Mouse (Mus musculus) monocyte, adult 5-6 weeks (primary cell): ENCODE data around the gene Calm3. TPM values are rescaled to one million over a fixed set of nuclear protein-coding genes. Genes with fewer than 3 reads are reported as not detected.
A peak's percentile ranks its signal among the peaks of the same experiment; 100 is the strongest.

Experiments used
- ATAC-seq: fragments of 153-309, 156-312 bp; replicated peaks from 2 replicates; pipeline ENCODE4 v1.8.0; 2017; ENCODE audit warnings: mild to moderate bottlenecking; ENCODE audit not compliant: low TSS enrichment, insufficient number of reproducible peaks, severe bottlenecking, poor library complexity, low FRiP score
- total RNA-seq: library from RNA; stranded (forward); fragments of 200-1000, 200-491, 200-594 nt; gene quantifications from 3 replicates; pipeline ENCODE4 v1.2.3, GENCODE M21; 2017

The Calm3 gene
- total RNA-seq, 1 experiment from 2014 or later, result 298 TPM

- ATAC-seq, result no peak
Measured at GRCm38 (mm10) chr7:16900526-16900925, 23.4 kb downstream of the Calm3 start.

- ATAC-seq, result no peak
Measured at GRCm38 (mm10) chr7:16895511-16895910, 28.4 kb downstream of the Calm3 start.

- peak; percentile 74 for ATAC-seq
Measured at GRCm38 (mm10) chr7:16895000-16895399, 28.9 kb downstream of the Calm3 start.

DNA sequence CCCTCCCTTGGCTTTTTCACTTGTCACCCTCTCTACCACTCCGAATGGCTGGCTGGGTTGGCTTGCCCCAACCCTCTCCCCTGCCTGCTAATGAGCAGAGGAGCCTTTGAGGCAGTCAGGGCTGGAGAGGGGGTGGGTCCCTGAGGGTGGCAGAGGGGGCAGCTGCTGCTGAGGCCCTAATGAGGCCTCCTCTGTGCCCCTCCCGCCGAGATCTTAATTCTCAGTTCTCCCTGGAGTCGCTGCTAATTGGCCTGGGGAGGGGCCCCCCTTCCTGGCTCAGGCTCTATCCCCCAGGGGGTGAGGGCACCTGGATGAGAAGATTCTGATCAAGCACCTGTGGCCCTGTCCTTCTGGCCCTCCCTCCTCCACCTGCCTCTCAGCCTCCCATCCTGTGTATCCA lies 29.6 kb downstream of the Calm3 start:
- no peak for ATAC-seq

GRCm38 (mm10) chr7:16893612-16894011 lies 30.3 kb downstream of the Calm3 start:
- ATAC-seq, result no peak

GRCm38 (mm10) chr7:16892352-16892730 lies 31.6 kb downstream of the Calm3 start:
- ATAC-seq, result no peak

DNA sequence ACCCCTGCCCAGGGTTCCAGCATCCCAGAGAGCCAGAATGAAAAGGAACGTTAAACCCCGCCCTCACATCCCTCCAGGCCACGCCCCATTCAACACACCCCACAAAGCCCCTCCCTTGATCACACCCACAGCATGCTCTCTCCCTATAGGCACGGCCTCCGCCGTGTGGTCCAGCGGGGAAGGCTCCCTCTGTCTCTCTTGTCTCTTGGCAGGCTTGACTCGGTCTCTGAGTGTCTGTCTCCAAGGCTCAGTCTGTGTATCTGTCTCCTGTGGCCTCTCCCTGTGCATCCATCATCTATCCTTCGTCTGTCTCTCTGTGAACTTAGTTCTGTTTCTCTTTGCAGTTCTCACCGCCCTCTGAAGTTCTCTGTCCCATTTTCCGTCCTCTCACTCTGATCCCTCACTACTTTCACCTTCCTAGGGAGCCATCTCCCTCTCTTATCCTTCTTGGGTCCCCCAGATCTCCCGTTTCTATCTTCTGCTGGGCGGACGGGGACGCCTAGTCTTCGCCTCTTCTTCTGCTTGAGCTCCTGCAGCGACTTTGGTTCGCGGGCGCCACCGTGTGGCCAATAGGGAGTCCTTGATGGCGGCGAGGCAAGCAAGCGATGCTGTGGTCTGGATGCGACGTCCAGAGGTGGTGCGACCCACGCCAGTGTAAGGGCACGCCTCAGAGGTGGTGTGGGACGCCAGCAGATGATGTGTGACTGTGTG lies 32.1 kb downstream of the Calm3 start, which contains the start of gene Gng8:
Gene Gng8, plus strand, starts transcription at position 146 of the 711 bp plus-strand sequence.
- ATAC-seq, result peak; percentile 80

DNA sequence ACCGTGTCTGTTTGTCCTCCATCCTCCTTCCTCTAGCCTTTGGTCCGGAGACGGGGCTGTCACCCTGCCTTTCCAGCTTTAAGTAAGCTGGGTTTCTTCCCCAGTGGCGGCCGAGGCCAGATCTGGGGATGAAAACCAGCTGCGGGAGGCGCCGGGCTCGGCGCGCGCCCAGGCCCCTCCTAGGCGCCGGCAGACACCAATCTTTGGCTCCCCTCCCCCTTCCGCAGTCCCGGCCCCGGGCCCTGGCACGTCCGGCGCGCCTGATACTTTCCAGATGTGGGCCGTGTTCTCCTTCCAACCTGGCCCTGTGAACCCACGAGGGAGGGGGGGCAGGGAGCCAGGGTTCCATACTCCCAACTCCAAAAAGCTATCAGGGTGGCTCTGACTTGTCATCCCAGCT lies 33.0 kb downstream of the Calm3 start:
- no peak for ATAC-seq

DNA sequence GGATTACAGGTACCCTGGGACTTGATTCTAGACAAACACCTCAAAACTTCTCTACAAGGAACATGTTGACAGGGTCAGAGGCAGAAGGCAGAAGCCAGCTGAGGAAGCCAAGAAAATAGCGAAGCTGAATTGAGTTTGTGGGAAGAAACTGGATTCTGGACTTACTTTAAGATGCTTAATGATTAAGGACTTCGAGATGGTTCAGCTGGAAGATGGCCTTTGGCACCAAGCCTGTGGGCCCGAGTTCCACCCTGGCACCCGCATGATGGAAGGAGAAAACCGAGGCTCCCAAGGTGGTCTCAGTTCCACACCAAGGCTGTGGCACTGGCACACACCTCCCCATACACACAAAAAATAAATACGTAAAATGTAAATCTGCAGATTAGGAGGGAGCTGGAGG lies 33.4 kb downstream of the Calm3 start:
- ATAC-seq, result no peak

- ATAC-seq, result no peak
Measured at GRCm38 (mm10) chr7:16885905-16886304, 38.0 kb downstream of the Calm3 start.

- ATAC-seq, result no peak
Measured at GRCm38 (mm10) chr7:16885271-16885776, 38.6 kb downstream of the Calm3 start.

- no peak for ATAC-seq
Measured at GRCm38 (mm10) chr7:16884334-16884733, 39.6 kb downstream of the Calm3 start.

GRCm38 (mm10) chr7:16883162-16883561 lies 40.8 kb downstream of the Calm3 start:
- ATAC-seq, result no peak

GRCm38 (mm10) chr7:16880615-16881014 lies 43.3 kb downstream of the Calm3 start:
- no peak for ATAC-seq

GRCm38 (mm10) chr7:16879796-16880547 lies 43.9 kb downstream of the Calm3 start:
- no peak for ATAC-seq

- ATAC-seq, result no peak
Measured at GRCm38 (mm10) chr7:16877717-16878116, 46.2 kb downstream of the Calm3 start.

GRCm38 (mm10) chr7:16876608-16877007 lies 47.3 kb downstream of the Calm3 start:
- no peak for ATAC-seq

DNA sequence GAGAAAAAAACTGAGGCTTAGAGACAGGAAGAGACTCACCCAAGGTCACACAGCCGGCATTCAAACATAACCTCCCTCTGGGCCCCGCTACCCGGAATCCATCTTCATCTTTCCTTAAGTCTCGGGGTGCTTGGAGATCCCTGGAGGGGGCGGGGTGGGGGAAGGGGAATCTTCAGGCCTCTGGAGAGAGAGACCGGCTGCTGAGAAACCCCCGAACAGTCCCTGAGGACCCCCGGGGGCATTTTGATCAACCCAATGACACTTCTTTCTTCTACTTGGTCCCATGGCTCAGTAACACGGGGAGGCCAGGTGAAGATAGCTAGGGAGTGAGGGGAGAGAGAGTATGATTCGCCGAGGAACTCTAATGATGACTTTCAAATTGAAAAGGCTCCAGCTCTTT lies 47.9 kb downstream of the Calm3 start:
- ATAC-seq, result no peak

DNA sequence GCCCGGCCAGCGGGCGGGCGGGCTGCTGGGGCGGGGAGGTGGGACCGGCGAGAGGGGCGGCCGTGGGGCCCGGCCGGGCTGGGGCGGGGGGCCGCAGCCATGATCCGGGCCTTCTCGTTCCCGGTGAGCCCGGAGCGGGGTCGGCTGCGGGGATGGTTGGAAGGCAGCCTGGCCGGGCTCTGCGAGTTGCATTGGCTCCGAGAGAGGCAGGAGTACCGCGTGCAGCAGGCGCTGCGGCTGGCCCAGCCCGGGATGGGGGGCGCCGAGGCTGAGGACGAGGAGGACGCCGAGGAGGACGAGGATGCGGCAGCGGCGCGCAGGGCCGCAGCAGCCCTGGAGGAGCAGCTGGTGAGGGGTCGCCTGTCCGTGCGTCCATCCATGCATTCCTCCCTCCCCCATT lies 48.6 kb downstream of the Calm3 start:
- no peak for ATAC-seq

- ATAC-seq, result no peak
Measured at GRCm38 (mm10) chr7:16875310-16875325, 48.8 kb downstream of the Calm3 start, which contains the start of gene Dact3. Gene Dact3, plus strand, starts transcription at chr7:16875317.
